Mouse (Mus musculus) limb, embryonic 10.5 days (tissue): ENCODE data around the gene Ctf1. TPM values are rescaled to one million over a fixed set of nuclear protein-coding genes. Genes with fewer than 3 reads are reported as not detected.
A peak's percentile ranks its signal among the peaks of the same experiment; 100 is the strongest.

ENCODE experiments used
- DNase-seq: peaks from one replicate; pipeline ENCODE4 v3.0.0-alpha.2; 2017; ENCODE audit warnings: low spot score
- H3K27ac ChIP-seq: fragments of 300-500 bp; sonication (generic); 2 replicates; pipeline ENCODE4 v1.5.1; 2016; ENCODE audit warnings: mild to moderate bottlenecking
- H3K27me3 ChIP-seq: fragments of 300-500 bp; sonication (generic); 2 replicates; pipeline ENCODE4 v1.6.1; 2016; ENCODE audit warnings: low read depth, mild to moderate bottlenecking; ENCODE audit not compliant: poor library complexity, severe bottlenecking
- H3K36me3 ChIP-seq: fragments of 300-500 bp; sonication (generic); 2 replicates; pipeline ENCODE4 v1.6.1; 2016; ENCODE audit warnings: mild to moderate bottlenecking, moderate library complexity
- H3K4me1 ChIP-seq: fragments of 300-500 bp; sonication (generic); 2 replicates; pipeline ENCODE4 v1.6.1; 2016
- H3K4me3 ChIP-seq: fragments of 300-500 bp; sonication (generic); 2 replicates; pipeline ENCODE4 v1.5.1; 2016; ENCODE audit warnings: mild to moderate bottlenecking, moderate library complexity
- H3K9me3 ChIP-seq: fragments of 300-500 bp; sonication (generic); replicated peaks from 2 replicates; pipeline ENCODE4 v1.6.1; 2016; ENCODE audit warnings: mild to moderate bottlenecking
- WGBS: fragments of 180-500 bp; shearing (Covaris S2); methylation state at CpG from one replicate; pipeline ENCODE4 v1.1.7; 2016; 5-methylcytosine and 5-hydroxymethylcytosine counted together
- polyA plus RNA-seq: library from polyadenylated mRNA; unstranded; fragments of >200 nt; fragmentation: Nextera tagmentation; extraction: Ambion mirVana; gene quantifications from 2 replicates; pipeline ENCODE4 v1.2.1, GENCODE M21; 2016

Gene Ctf1
- polyA plus RNA-seq, 1 experiment from 2014 or later: 14.2 TPM

DNA sequence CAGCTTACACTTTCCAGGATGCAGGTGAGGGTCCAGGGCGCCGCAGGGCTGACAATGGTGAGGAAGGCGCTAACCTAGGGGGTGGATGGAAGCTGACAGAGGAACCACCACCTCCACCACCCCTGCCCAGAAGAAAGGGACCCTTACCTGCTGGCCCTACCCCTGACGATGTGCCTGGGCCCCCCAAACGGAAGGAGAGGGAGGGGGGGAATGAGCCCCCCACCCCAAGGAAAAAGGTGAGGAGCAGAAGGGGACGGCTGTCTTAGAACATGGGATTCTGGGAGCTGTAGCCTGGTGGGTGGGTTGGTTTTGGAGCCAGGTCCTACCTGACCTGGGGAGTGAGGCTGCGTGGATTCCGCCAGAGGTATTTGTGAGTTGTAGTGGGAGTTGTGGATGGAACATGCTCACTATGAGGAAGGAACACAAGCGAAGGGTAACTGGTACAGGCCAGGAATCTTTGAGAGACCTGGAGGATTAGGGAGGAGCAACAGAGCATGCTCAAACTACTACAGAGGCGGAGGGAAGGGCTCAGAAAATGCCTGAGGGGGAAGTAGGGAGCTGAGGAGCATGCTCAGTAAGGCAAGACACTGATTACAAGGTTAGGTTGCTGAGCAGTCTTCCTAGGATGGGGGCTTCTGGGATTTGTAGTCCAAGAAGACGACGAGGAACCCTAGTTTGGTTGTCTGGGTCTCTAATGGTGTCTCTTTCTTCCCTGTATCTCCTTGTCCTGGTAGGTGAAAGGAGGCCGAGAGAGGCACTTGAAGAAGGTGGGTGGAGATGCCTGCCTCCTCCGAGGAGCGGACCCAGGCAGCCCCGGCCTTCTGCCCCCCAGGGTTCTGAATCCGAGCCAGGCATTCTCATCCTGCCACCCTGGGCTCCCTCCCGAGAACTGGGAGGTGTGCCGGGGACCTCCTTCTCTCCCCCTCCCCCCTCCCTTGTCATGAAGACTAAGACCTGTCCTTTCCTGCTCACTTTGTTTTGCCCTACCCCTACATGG, 37.9 kb downstream of the Ctf1 start:
- peaks cover 82% of the 10 kb centered on the region for H3K36me3 ChIP-seq
- H3K4me3 ChIP-seq: 0 out of 2 replicates have a peak overlapping the region, but pooled peaks have one; percentile 4
- no peak overlapping the region for H3K27ac ChIP-seq
- H3K9me3 ChIP-seq: no peaks in the 10 kb centered on the region
- H3K4me1 ChIP-seq: peaks cover 36% of the 10 kb centered on the region
- no peak for DNase-seq
- 88% methylated on average over 19 of the region's 19 CpGs for WGBS
- no peaks in the 10 kb centered on the region for H3K27me3 ChIP-seq

DNA sequence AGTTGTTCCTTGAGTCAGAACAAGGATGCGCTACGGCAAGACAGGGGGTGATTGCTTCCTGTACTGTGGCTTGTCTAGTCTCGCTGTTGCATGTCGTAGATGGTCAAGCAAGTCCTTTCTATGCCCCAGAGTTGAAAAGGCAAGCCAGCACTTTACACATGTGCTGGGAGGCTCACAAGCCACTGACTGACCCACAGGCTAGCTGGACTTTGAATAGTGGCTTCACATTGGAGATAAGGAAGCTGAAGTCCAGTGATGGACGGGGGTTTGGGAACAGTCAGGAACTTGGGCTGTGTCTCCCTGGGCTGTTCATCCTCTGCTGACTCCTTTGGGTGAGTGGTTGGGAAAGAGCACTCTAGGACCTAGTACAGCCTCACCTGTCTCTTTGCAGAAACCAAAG, 39.1 kb downstream of the Ctf1 start:
- H3K4me1 ChIP-seq: peaks cover 43% of the 10 kb centered on the region
- H3K27ac ChIP-seq: no peak overlapping the region
- WGBS: 96% methylated on average over 5 of the region's 5 CpGs
- DNase-seq: no peak
- H3K4me3 ChIP-seq: no peak overlapping the region
- H3K27me3 ChIP-seq: no peaks in the 10 kb centered on the region
- H3K36me3 ChIP-seq: peaks cover 94% of the 10 kb centered on the region
- no peaks in the 10 kb centered on the region for H3K9me3 ChIP-seq

- 96% methylated on average over 27 of the region's 27 CpGs for WGBS
- Histone ChIP-seq H3K36me3 (peaks cover 98% of the 10 kb centered on the region), H3K4me1 (peaks cover 42% of the 10 kb centered on the region), H3K4me3 (no peak overlapping the region), H3K27me3 (no peaks in the 10 kb centered on the region), H3K9me3 (no peaks in the 10 kb centered on the region), H3K27ac (no peak overlapping the region)
- DNase-seq: no peak
These were observed 39.5 kb downstream of the Ctf1 start for GRCm38 (mm10) chr7:127752069-127752468.

DNA sequence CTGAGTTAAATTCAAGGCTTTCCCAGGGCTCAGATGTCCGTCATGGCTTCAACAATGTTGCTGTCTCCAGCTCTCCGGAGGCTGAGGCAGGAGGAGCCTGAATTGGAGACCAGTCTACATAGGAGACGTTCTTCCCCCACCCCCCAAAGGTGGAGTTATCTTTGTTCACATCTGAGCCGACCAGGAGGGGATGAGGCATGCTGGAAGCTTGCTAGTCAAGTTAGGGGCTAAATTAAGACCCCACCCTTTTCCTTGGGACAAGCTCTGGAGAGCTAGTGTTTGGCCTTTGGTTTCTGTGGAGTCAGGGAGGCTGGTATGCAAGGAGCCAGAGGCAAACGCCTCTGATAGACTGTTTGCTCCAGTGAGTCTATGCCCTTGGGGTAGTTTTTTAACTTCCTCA, 40.6 kb downstream of the Ctf1 start:
- WGBS: 87% methylated on average over 5 of the region's 5 CpGs
- peaks cover 100% of the 10 kb centered on the region for H3K36me3 ChIP-seq
- H3K9me3 ChIP-seq: no peaks in the 10 kb centered on the region
- no peak overlapping the region for H3K27ac ChIP-seq
- H3K4me3 ChIP-seq: no peak overlapping the region
- H3K4me1 ChIP-seq: peaks cover 31% of the 10 kb centered on the region
- no peaks in the 10 kb centered on the region for H3K27me3 ChIP-seq
- no peak for DNase-seq

DNA sequence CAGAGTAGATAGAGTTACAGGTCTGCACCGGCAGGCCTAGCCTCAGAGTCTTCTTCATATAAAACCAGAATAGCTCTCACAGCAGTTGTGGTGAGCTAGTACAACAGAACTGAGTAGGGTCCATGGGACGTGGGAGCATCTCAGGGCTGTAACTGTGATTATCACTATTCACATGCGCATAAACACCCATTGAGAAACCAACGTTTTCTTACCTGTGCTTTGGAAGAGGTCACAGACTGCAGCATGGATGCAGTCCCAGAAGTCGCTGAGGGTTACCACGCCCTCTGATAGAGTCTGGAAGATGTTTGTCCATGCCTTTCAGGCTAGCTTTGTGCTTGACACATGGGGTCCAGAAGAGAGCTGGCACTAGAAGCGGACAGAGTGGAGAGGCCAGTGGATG, 41.2 kb downstream of the Ctf1 start:
- DNase-seq: no peak
- peaks cover 26% of the 10 kb centered on the region for H3K4me1 ChIP-seq
- H3K27me3 ChIP-seq: no peaks in the 10 kb centered on the region
- H3K27ac ChIP-seq: no peak overlapping the region
- peaks cover 100% of the 10 kb centered on the region for H3K36me3 ChIP-seq
- no peaks in the 10 kb centered on the region for H3K9me3 ChIP-seq
- 89% methylated on average over 7 of the region's 7 CpGs for WGBS
- no peak overlapping the region for H3K4me3 ChIP-seq

- Histone ChIP-seq H3K4me1 (peaks cover 32% of the 10 kb centered on the region), H3K36me3 (peaks cover 97% of the 10 kb centered on the region), H3K9me3 (no peaks in the 10 kb centered on the region), H3K27me3 (no peaks in the 10 kb centered on the region), H3K27ac (no peak overlapping the region), H3K4me3 (no peak overlapping the region)
- no peak for DNase-seq
- WGBS: 26% methylated on average over 6 of the region's 6 CpGs
These were observed 47.2 kb downstream of the Ctf1 start for GRCm38 (mm10) chr7:127759716-127760115.

- Histone ChIP-seq H3K9me3 (no peaks in the 10 kb centered on the region), H3K4me1 (peaks cover 32% of the 10 kb centered on the region), H3K27me3 (no peaks in the 10 kb centered on the region), H3K36me3 (peaks cover 97% of the 10 kb centered on the region), H3K4me3 (no peak overlapping the region), H3K27ac (no peak overlapping the region)
- 88% methylated on average over 3 of the region's 3 CpGs for WGBS
- DNase-seq: no peak
These were observed 47.9 kb downstream of the Ctf1 start for GRCm38 (mm10) chr7:127760478-127760877.

DNA sequence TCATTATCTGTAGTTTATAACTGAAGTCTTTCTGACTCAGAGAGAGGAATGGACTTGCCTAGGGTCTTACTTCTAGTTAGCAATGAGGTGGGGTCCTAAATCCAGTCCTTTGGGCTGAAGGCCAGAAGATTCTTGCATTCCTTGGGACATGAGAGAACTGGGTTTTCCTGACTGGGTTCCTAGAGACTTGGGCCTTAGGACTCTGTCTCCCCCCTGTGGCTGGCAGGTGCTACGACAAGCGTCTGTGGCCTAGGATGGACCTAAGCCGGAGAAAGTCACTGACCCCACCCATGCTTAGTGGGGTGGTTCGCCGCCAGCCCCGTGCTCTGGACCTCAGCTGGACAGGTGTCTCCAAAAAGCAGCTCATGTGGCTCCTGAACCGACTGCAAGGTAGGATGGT, 48.5 kb downstream of the Ctf1 start:
- no peaks in the 10 kb centered on the region for H3K27me3 ChIP-seq
- H3K9me3 ChIP-seq: no peaks in the 10 kb centered on the region
- DNase-seq: peak; percentile 77
- H3K4me1 ChIP-seq: peaks cover 28% of the 10 kb centered on the region
- no peak overlapping the region for H3K4me3 ChIP-seq
- no peak overlapping the region for H3K27ac ChIP-seq
- H3K36me3 ChIP-seq: peaks cover 97% of the 10 kb centered on the region
- WGBS: 59% methylated on average over 7 of the region's 7 CpGs

- Histone ChIP-seq H3K9me3 (no peaks in the 10 kb centered on the region), H3K4me1 (peaks cover 30% of the 10 kb centered on the region), H3K36me3 (peaks cover 97% of the 10 kb centered on the region), H3K4me3 (no peak overlapping the region), H3K27ac (no peak overlapping the region), H3K27me3 (no peaks in the 10 kb centered on the region)
- 90% methylated on average over 4 of the region's 4 CpGs for WGBS
- DNase-seq: no peak
These were observed 51.1 kb downstream of the Ctf1 start for GRCm38 (mm10) chr7:127763642-127764041.

DNA sequence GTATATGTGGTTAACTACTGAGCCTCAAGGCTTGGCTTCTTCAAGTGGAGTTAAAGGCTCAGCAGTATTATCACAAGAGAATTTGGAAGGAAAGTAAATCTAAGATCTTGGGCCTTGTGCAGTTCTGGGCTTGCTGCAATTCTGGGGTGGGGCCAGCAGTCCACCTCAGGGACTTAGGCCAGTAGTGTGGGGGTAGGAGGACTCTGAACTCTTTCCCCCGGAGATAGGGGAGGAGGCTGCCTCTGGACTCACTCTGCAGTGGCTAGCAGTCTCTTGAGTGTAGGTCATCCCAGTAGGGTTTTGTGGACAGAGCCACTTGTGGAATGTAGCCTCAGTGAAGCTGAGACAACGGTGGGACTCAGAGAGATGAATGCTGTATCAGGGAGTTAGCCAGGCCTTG, 53.2 kb downstream of the Ctf1 start:
- no peaks in the 10 kb centered on the region for H3K27me3 ChIP-seq
- WGBS: 95% methylated on average over 2 of the region's 2 CpGs
- no peaks in the 10 kb centered on the region for H3K9me3 ChIP-seq
- no peak overlapping the region for H3K27ac ChIP-seq
- no peak for DNase-seq
- H3K4me1 ChIP-seq: peaks cover 32% of the 10 kb centered on the region
- H3K4me3 ChIP-seq: no peak overlapping the region
- H3K36me3 ChIP-seq: peaks cover 79% of the 10 kb centered on the region

- Histone ChIP-seq H3K9me3 (no peaks in the 10 kb centered on the region), H3K27me3 (no peaks in the 10 kb centered on the region), H3K36me3 (peaks cover 66% of the 10 kb centered on the region), H3K4me1 (peaks cover 39% of the 10 kb centered on the region), H3K27ac (no peak overlapping the region), H3K4me3 (no peak overlapping the region)
- WGBS: 84% methylated on average over 17 of the region's 17 CpGs
- DNase-seq: no peak
These were observed 54.5 kb downstream of the Ctf1 start for GRCm38 (mm10) chr7:127766851-127767609.
